Mouse (Mus musculus) c-Kit-negative CD71-positive TER-119-positive erythroid progenitor cells, embryonic 14.5 days (primary cell): ENCODE measurements around the gene Card14.
A peak's percentile ranks its signal among the peaks of the same experiment; 100 is the strongest.

ENCODE experiments used
- DNase-seq: peaks from one replicate; pipeline ENCODE4 v3.0.0-alpha.2; 2013; ENCODE audit warnings: low read depth, low spot score

The Card14 gene

GRCm38 (mm10) chr11:119300986-119301385 is 6.6 kb upstream of the Card14 start:
- no peak for DNase-seq

- no peak for DNase-seq
These were observed 2.5 kb upstream of the Card14 start for GRCm38 (mm10) chr11:119304904-119305712.

GRCm38 (mm10) chr11:119306762-119307657 is 558 bp upstream of the Card14 start:
- DNase-seq, result no peak

- no peak for DNase-seq
These were observed 348 bp downstream of the Card14 start for GRCm38 (mm10) chr11:119307916-119308315.

DNA sequence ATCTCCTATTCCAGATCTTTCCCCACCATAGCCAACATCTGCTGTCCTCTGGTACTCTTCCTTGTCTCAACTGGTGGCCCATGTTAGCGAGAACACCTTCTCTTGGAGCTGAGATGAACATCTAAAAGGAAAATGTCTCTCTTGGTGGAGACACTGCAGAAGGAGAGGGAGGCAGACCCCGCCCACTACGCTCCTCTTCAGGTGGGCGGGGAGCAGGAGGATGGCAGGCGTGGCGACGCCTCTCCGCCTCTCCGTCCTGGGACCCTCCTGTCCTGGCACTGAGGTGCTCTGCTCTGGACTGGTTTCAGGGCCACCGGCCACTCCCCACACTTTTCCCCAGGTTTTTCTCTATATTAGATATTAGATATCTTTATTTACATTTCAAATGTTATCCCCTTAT is 3.1 kb downstream of the Card14 start:
- no peak for DNase-seq

GRCm38 (mm10) chr11:119314252-119314936 is 6.8 kb downstream of the Card14 start:
- DNase-seq, result no peak

GRCm38 (mm10) chr11:119316720-119317119 is 9.2 kb downstream of the Card14 start:
- DNase-seq, result no peak

DNA sequence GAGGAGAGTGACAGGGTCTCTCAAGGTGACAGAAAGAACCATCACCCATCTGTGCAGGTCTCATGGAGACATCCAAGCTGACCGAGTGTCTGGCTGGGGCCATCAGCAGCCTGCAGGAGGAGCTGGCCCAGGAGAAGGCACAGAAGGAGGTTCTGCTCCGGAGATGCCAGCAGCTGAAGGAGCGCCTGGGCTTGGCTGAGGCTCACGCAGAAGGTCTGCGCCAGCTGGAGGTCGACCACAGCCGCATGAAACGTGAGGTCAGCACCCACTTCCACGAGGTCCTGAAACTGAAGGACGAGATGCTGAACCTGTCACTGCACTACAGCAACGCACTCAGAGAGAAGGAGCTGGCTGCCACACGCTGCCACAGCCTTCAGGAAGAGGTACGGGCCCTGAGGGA is 15.0 kb downstream of the Card14 start:
- DNase-seq, result no peak

- no peak for DNase-seq
These were observed 17.5 kb downstream of the Card14 start for GRCm38 (mm10) chr11:119325068-119325467.

DNA sequence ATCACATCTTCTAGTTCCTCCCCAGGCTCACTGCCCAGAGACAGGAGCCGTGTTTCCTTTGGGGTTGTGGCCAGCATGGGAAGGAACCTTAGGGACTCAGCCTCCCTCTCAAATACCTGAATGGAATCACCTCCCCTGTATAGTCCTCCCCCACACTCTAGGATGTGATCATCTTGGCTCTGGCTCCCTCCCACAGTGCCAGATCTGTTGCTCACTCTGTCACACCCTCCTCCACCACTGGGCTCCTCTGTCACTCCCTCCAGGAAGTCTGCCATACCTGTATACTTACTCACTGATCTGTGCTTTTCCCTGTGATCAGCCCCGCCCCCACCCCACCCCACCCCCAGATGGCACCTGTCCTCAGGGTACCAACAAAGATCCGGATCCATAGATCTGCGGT is 23.0 kb downstream of the Card14 start:
- DNase-seq, result no peak

- no peak for DNase-seq
These were observed 24.4 kb downstream of the Card14 start for GRCm38 (mm10) chr11:119331970-119332369.

GRCm38 (mm10) chr11:119338271-119339059 is 30.9 kb downstream of the Card14 start:
- no peak for DNase-seq

GRCm38 (mm10) chr11:119339179-119339578 is 31.6 kb downstream of the Card14 start:
- DNase-seq, result no peak

GRCm38 (mm10) chr11:119339637-119340036 is 32.1 kb downstream of the Card14 start:
- DNase-seq, result peak; percentile 35

DNA sequence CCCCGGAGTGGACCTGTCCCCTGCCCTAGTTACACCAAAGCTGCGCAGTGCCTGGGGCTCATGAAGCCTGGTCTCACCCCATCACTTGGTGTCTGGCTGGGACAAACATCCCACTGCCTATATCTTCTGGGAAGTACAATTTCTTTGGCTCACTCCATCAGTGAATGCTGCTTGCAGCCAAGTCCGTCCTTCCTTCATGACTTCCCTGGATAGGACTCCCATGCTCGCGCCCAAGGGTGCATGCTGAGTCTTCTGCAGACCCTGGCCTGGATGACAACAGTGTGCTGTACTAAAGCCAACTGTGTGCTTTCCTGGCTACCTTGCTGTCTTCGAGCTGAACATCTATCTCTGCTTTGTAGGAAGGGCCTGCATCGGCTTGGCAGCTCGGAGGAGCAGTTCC is 36.6 kb downstream of the Card14 start:
- no peak for DNase-seq

- DNase-seq, result no peak
These were observed 37.3 kb downstream of the Card14 start for GRCm38 (mm10) chr11:119344865-119345264.

- no peak for DNase-seq
These were observed 39.6 kb downstream of the Card14 start for GRCm38 (mm10) chr11:119347125-119347524.

- no peak for DNase-seq
These were observed 44.5 kb downstream of the Card14 start for GRCm38 (mm10) chr11:119352113-119352512.

DNA sequence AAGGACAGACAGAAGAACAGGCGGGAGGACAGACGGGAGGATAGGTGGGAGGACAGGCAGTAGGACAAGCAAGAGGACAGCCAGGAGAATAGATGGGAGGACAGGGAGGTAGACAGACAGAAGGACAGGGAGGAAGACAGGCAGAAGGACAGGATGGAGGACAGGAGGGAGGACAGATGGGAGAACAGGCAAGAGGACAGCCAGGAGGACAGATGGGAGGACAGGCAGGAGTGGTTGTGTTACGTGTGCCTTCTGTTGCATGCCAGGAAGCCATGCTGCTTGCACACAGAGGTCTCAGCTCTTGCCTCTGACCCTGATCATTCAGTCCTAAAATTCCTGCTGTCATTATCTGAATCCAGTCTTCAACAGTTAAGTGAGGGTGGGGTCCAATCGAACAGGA is 46.4 kb downstream of the Card14 start:
- DNase-seq, result no peak

DNA sequence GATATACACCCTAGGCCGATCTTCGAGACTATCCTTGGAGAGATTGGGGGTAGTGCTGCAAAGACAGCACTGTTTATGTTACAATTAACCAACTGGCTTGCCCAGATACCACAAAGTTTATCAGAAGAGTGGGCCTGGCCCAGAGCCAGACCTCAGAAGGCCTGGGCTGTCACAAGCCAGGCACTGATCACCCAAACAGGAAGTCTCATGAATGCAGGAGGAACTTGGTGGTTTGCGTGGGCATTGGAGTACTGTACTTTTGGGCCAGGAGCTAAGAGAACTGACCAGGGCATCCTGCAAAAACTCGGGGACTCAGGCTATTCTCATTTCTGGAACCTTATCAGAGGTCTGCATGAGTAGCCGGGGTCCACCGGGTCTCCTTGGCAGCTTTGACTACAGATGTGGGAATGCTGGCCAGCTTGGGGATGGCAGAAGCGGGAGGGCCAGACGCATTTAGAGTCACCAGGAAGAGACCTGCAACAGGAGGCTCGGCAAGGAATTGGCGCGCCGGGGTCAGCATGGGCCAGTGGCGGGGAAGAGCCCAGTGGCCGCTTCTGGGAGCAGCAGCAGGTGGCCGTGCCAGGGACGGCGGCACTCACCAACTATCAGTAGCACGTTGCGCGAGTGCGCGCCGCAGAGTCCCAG is 47.4 kb downstream of the Card14 start:
- no peak for DNase-seq
